Mouse (Mus musculus): ENCODE data around the gene Matn4. TPM values are rescaled to one million over a fixed set of nuclear protein-coding genes. Genes with fewer than 3 reads are reported as not detected.
A peak's percentile ranks its signal among the peaks of the same experiment; 100 is the strongest.

The Matn4 gene
- polyA plus RNA-seq, 2 experiments, result 30.2 to 362 TPM

DNA sequence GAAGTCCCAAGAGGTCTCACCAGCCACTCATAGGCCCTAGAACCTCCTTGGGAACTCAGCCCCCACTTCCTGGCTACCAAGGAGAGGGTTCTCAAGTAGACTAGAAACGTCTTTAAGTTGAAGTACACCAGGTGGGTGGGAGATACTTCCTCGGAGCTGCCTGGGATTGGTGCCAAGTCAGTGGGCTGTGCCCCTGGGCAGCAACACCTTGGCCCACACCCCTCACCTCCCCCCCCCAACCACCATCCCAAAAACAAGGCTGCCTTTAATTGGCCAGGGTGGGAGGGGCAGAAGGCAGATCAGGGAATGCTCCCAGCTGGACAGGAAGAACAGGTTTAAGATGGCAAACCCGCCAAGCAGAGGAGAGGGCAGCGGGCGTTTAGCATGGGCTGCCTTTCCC lies 35.4 kb upstream of the Matn4 start:
- Histone ChIP-seq H3K36me3 (ENCODE audit: control insufficient read depth, insufficient read depth, low read length) (no peaks in the 10 kb centered on the region), H3K27ac (replicated peaks; ENCODE audit: low read depth, low read length) (no peak overlapping the region), H3K9ac (ENCODE audit: low read depth, low read length, severe bottlenecking) (no peak overlapping the region), H3K27me3 (ENCODE audit: control insufficient read depth, insufficient read depth, low read length) (no peaks in the 10 kb centered on the region), H3K9me3 (ENCODE audit: control insufficient read depth, low read length) (no peaks in the 10 kb centered on the region), H3K4me1 (ENCODE audit: control insufficient read depth, insufficient read depth, low read length) (peaks cover 63% of the 10 kb centered on the region), H3K4me3 (replicated peaks; ENCODE audit: low read length) (no peak overlapping the region), H3K4me2 (replicated peaks; ENCODE audit: low read depth, low read length, severe bottlenecking) (no peak overlapping the region)
- no peak for TF ChIP-seq POLR2A (IDR thresholded peaks at IDR 0.05; ENCODE audit: borderline replicate concordance, extremely low read depth, insufficient read depth, insufficient read length)
- WGBS, result 40% methylated on average over 5 of the region's 5 CpGs
- DNase-seq (ENCODE audit: low spot score), result no peak
- ATAC-seq (ENCODE audit: low FRiP score, low read depth), result no peak

DNA sequence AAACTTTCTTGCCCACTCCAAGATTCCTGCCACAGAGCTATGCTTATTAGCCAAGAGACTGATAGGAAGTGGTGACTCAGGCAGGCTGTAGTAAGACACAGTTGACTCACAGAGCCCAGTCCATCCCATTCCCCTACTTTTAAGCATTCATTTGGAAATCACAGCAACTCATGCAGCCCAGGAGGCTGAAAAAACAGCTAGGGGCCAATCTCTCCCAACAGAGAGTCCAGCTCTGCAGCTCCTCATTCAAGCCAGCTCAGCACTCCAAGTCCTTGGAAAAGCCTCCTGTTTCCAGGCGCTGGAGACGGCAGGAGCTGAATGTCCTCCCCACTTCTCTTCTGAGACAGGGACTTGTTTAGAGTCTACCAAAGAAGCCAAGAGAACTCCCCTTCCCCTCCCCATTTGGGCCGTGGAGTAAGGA lies 34.1 kb upstream of the Matn4 start:
- WGBS, result 66% methylated on average over 3 of the region's 3 CpGs
- DNase-seq (ENCODE audit: low spot score) (no peak), ATAC-seq (ENCODE audit: low FRiP score, low read depth) (no peak)
- H3K4me3 ChIP-seq (replicated peaks; ENCODE audit: low read length), result no peak overlapping the region
- no peaks in the 10 kb centered on the region for H3K27me3 ChIP-seq (ENCODE audit: control insufficient read depth, insufficient read depth, low read length)
- H3K4me2 ChIP-seq (replicated peaks; ENCODE audit: low read depth, low read length, severe bottlenecking), result no peak overlapping the region
- no peak for TF ChIP-seq POLR2A (IDR thresholded peaks at IDR 0.05; ENCODE audit: borderline replicate concordance, extremely low read depth, insufficient read depth, insufficient read length)
- no peak overlapping the region for H3K27ac ChIP-seq (replicated peaks; ENCODE audit: low read depth, low read length)
- no peaks in the 10 kb centered on the region for H3K9me3 ChIP-seq (ENCODE audit: control insufficient read depth, low read length)
- H3K4me1 ChIP-seq (ENCODE audit: control insufficient read depth, insufficient read depth, low read length), result peaks cover 75% of the 10 kb centered on the region
- H3K36me3 ChIP-seq (ENCODE audit: control insufficient read depth, insufficient read depth, low read length), result no peaks in the 10 kb centered on the region
- no peak overlapping the region for H3K9ac ChIP-seq (ENCODE audit: low read depth, low read length, severe bottlenecking)

DNA sequence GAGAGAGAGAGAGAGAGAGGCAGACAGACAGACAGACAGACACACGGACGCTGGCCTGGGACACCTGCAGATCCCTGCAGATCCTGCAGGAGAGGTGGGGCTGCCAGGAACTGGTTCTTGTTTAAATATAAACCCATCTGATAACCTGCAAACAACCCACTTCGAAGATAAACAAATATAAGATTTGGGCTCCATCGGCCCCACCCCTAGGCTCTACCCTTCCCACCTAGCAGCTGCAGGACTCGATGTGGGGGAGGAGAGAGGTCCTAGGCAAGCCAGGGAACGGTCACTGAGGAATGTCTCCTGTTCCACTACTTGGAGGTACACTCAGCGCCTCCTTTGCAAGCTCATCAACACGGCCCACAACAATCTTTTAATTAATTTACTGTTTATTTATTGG lies 33.3 kb upstream of the Matn4 start:
- 41% methylated on average over 8 of the region's 8 CpGs for WGBS
- no peak for TF ChIP-seq POLR2A (IDR thresholded peaks at IDR 0.05; ENCODE audit: borderline replicate concordance, extremely low read depth, insufficient read depth, insufficient read length)
- Histone ChIP-seq H3K4me1 (ENCODE audit: control insufficient read depth, insufficient read depth, low read length) (peaks cover 77% of the 10 kb centered on the region), H3K4me2 (replicated peaks; ENCODE audit: low read depth, low read length, severe bottlenecking) (no peak overlapping the region), H3K27ac (replicated peaks; ENCODE audit: low read depth, low read length) (no peak overlapping the region), H3K9me3 (ENCODE audit: control insufficient read depth, low read length) (no peaks in the 10 kb centered on the region), H3K36me3 (ENCODE audit: control insufficient read depth, insufficient read depth, low read length) (no peaks in the 10 kb centered on the region), H3K4me3 (replicated peaks; ENCODE audit: low read length) (no peak overlapping the region), H3K27me3 (ENCODE audit: control insufficient read depth, insufficient read depth, low read length) (no peaks in the 10 kb centered on the region), H3K9ac (ENCODE audit: low read depth, low read length, severe bottlenecking) (no peak overlapping the region)
- DNase-seq (ENCODE audit: low spot score), result no peak
- ATAC-seq (ENCODE audit: low FRiP score, low read depth), result no peak

DNA sequence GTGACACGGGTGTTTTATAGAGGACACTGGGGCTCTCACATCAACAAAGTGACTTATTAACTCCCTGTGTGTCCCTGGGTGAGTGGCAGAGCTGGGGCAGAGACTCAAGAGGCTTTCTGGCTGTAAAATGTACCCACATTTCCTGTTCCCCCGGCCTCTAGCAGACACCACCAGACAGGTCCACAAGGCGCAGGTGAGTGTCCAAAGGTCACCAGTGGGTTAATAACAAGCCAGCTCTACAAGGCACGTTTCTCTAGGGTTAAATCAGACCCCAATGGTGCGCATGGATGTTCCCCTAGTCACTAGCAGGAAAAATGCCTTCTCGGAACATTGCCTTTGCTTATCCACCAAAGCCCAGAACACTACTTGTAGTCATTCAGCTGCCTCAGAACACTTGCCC lies 32.8 kb upstream of the Matn4 start:
- Histone ChIP-seq H3K27ac (replicated peaks; ENCODE audit: low read depth, low read length) (no peak overlapping the region), H3K9ac (ENCODE audit: low read depth, low read length, severe bottlenecking) (no peak overlapping the region), H3K4me3 (replicated peaks; ENCODE audit: low read length) (no peak overlapping the region), H3K36me3 (ENCODE audit: control insufficient read depth, insufficient read depth, low read length) (no peaks in the 10 kb centered on the region), H3K27me3 (ENCODE audit: control insufficient read depth, insufficient read depth, low read length) (no peaks in the 10 kb centered on the region), H3K4me2 (replicated peaks; ENCODE audit: low read depth, low read length, severe bottlenecking) (no peak overlapping the region), H3K9me3 (ENCODE audit: control insufficient read depth, low read length) (no peaks in the 10 kb centered on the region), H3K4me1 (ENCODE audit: control insufficient read depth, insufficient read depth, low read length) (peaks cover 81% of the 10 kb centered on the region)
- 35% methylated on average over 6 of the region's 6 CpGs for WGBS
- no peak for DNase-seq (ENCODE audit: low spot score)
- no peak for ATAC-seq (ENCODE audit: low FRiP score, low read depth)
- TF ChIP-seq POLR2A (IDR thresholded peaks at IDR 0.05; ENCODE audit: borderline replicate concordance, extremely low read depth, insufficient read depth, insufficient read length), result no peak

DNA sequence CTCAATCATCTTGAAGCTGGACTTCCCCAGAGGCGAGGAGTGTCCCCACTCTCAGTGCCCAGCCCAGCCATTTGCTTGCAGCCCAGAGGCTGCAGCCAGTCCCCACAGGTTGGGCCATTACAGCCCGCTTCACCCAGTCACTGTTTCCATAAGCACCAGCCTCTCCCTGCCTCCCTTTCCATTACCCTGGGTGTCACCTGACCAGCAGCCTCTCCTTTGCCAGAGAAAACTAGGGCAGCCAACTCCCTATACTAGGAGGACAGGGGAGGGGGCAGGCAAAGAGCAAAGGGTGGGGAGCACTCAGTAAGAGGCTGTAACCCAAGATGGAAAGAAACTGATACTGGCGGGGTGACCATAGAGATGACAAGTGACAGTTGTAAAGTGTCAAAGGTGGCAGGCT lies 32.0 kb upstream of the Matn4 start:
- no peaks in the 10 kb centered on the region for H3K9me3 ChIP-seq (ENCODE audit: control insufficient read depth, low read length)
- no peak overlapping the region for H3K9ac ChIP-seq (ENCODE audit: low read depth, low read length, severe bottlenecking)
- H3K36me3 ChIP-seq (ENCODE audit: control insufficient read depth, insufficient read depth, low read length), result no peaks in the 10 kb centered on the region
- no peak overlapping the region for H3K4me2 ChIP-seq (replicated peaks; ENCODE audit: low read depth, low read length, severe bottlenecking)
- no peaks in the 10 kb centered on the region for H3K27me3 ChIP-seq (ENCODE audit: control insufficient read depth, insufficient read depth, low read length)
- no peak overlapping the region for H3K4me3 ChIP-seq (replicated peaks; ENCODE audit: low read length)
- ATAC-seq (ENCODE audit: low FRiP score, low read depth) (peak; percentile 36), DNase-seq (ENCODE audit: low spot score) (no peak)
- peak overlapping the region; percentile 55 for H3K27ac ChIP-seq (replicated peaks; ENCODE audit: low read depth, low read length)
- 45% methylated on average over 3 of the region's 3 CpGs for WGBS
- TF ChIP-seq POLR2A (IDR thresholded peaks at IDR 0.05; ENCODE audit: borderline replicate concordance, extremely low read depth, insufficient read depth, insufficient read length), result no peak
- H3K4me1 ChIP-seq (ENCODE audit: control insufficient read depth, insufficient read depth, low read length), result peaks cover 83% of the 10 kb centered on the region

Measured in limb, embryonic 14.5 days (tissue).